Mouse (Mus musculus) stomach, embryonic 15.5 days (tissue): ENCODE measurements around the gene Gclc. TPM values are rescaled to one million over a fixed set of nuclear protein-coding genes. Genes with fewer than 3 reads are reported as not detected.

ENCODE experiments used
- ATAC-seq: fragments of 200-750 bp; cut with Nextera tagmentation; 2 replicates; pipeline ENCODE4 v1.8.0; 2017; ENCODE audit warnings: low read depth, moderate number of reproducible peaks, moderate TSS enrichment; ENCODE audit not compliant: insufficient read depth, low FRiP score
- H3K27ac ChIP-seq: fragments of 300-500 bp; sonication (generic); 2 replicates; pipeline ENCODE4 v1.5.1; 2015; ENCODE audit warnings: mild to moderate bottlenecking, inconsistent platforms
- H3K27me3 ChIP-seq: fragments of 300-500 bp; sonication (generic); replicated peaks from 2 replicates; pipeline ENCODE4 v1.6.1; 2015; ENCODE audit warnings: inconsistent platforms
- H3K36me3 ChIP-seq: fragments of 300-500 bp; sonication (generic); 2 replicates; pipeline ENCODE4 v1.6.1; 2015; ENCODE audit warnings: inconsistent platforms
- H3K4me1 ChIP-seq: fragments of 300-500 bp; sonication (generic); 2 replicates; pipeline ENCODE4 v1.6.1; 2015; ENCODE audit warnings: inconsistent platforms
- H3K4me2 ChIP-seq: fragments of 300-500 bp; sonication (generic); 2 replicates; pipeline ENCODE4 v1.6.1; 2015; ENCODE audit warnings: mild to moderate bottlenecking, inconsistent platforms
- H3K4me3 ChIP-seq: fragments of 300-500 bp; sonication (generic); replicated peaks from 2 replicates; pipeline ENCODE4 v1.5.1; 2015; ENCODE audit warnings: inconsistent platforms
- H3K9ac ChIP-seq: fragments of 300-500 bp; sonication (generic); 2 replicates; pipeline ENCODE4 v1.6.1; 2015; ENCODE audit warnings: inconsistent platforms
- H3K9me3 ChIP-seq: fragments of 300-500 bp; sonication (generic); 2 replicates; pipeline ENCODE4 v1.6.1; 2016; ENCODE audit warnings: inconsistent platforms
- WGBS: fragments of 180-500 bp; shearing (Covaris S2); methylation state at CpG from one replicate; pipeline ENCODE4 v1.1.7; 2015; 5-methylcytosine and 5-hydroxymethylcytosine counted together
- polyA plus RNA-seq: library from polyadenylated mRNA; unstranded; fragments of >200 nt; fragmentation: Nextera tagmentation; extraction: Ambion mirVana; gene quantifications from 2 replicates; pipeline ENCODE4 v1.2.1, GENCODE M21; 2015

Gclc gene
- polyA plus RNA-seq: 15.8 and 17.3 TPM in 2 replicates

GRCm38 (mm10) chr9:77753853-77754727, at the start of gene Gclc:
TSS of gene Gclc (plus strand) at chr9:77754535.
- Histone ChIP-seq H3K27ac (peak within 1 kb of the TSS; percentile 81), H3K4me1 (peaks cover 18% of the 10 kb centered on the region; the same call in 1 of the 2 replicates), H3K36me3 (no peaks in the 10 kb centered on the region), H3K27me3 (no peaks in the 10 kb centered on the region), H3K9ac (peak within 1 kb of the TSS; percentile 74), H3K9me3 (no peaks in the 10 kb centered on the region), H3K4me3 (peak within 1 kb of the TSS; percentile 80), H3K4me2 (peak within 1 kb of the TSS; percentile 80)
- peak; percentile 80 for ATAC-seq
- 8% methylated on average over 49 of the region's 54 CpGs for WGBS

GRCm38 (mm10) chr9:77706515-77706914, 47.8 kb upstream of the Gclc start:
- WGBS: 84% methylated on average over 6 of the region's 6 CpGs

GRCm38 (mm10) chr9:77707433-77708139, 46.7 kb upstream of the Gclc start:
- H3K27ac ChIP-seq: no peak overlapping the region
- H3K36me3 ChIP-seq: no peaks in the 10 kb centered on the region
- 68% methylated on average over 9 of the region's 9 CpGs for WGBS
- ATAC-seq: peak; percentile 66; the same call in 1 of the 2 replicates
- H3K27me3 ChIP-seq: no peaks in the 10 kb centered on the region
- H3K4me2 ChIP-seq: no peak overlapping the region
- H3K4me3 ChIP-seq: no peak overlapping the region
- no peaks in the 10 kb centered on the region for H3K4me1 ChIP-seq
- H3K9ac ChIP-seq: no peak overlapping the region
- no peaks in the 10 kb centered on the region for H3K9me3 ChIP-seq

More at GRCm38 (mm10) chr9:77706515-77706914, 47.8 kb upstream of the Gclc start:
- H3K27me3 ChIP-seq: no peaks in the 10 kb centered on the region
- H3K4me3 ChIP-seq: no peak overlapping the region
- H3K9ac ChIP-seq: no peak overlapping the region
- H3K27ac ChIP-seq: no peak overlapping the region
- H3K4me1 ChIP-seq: no peaks in the 10 kb centered on the region
- no peaks in the 10 kb centered on the region for H3K9me3 ChIP-seq
- ATAC-seq: no peak
- H3K36me3 ChIP-seq: no peaks in the 10 kb centered on the region
- no peak overlapping the region for H3K4me2 ChIP-seq

- no peak for ATAC-seq
- Histone ChIP-seq H3K27ac (no peak overlapping the region), H3K4me2 (no peak overlapping the region), H3K36me3 (no peaks in the 10 kb centered on the region), H3K9me3 (no peaks in the 10 kb centered on the region), H3K4me3 (no peak overlapping the region), H3K9ac (no peak overlapping the region), H3K27me3 (no peaks in the 10 kb centered on the region), H3K4me1 (no peaks in the 10 kb centered on the region)
- WGBS: 68% methylated on average over 5 of the region's 5 CpGs
Observed at GRCm38 (mm10) chr9:77708950-77709349, 45.4 kb upstream of the Gclc start.

GRCm38 (mm10) chr9:77711021-77711569, 43.2 kb upstream of the Gclc start:
- no peaks in the 10 kb centered on the region for H3K27me3 ChIP-seq
- H3K9me3 ChIP-seq: no peaks in the 10 kb centered on the region
- H3K4me1 ChIP-seq: no peaks in the 10 kb centered on the region
- H3K9ac ChIP-seq: no peak overlapping the region
- H3K4me3 ChIP-seq: no peak overlapping the region
- no peak for ATAC-seq
- no peaks in the 10 kb centered on the region for H3K36me3 ChIP-seq
- H3K4me2 ChIP-seq: no peak overlapping the region
- 70% methylated on average over 5 of the region's 5 CpGs for WGBS
- no peak overlapping the region for H3K27ac ChIP-seq

GRCm38 (mm10) chr9:77712816-77713215, 41.5 kb upstream of the Gclc start:
- H3K4me1 ChIP-seq: no peaks in the 10 kb centered on the region
- no peaks in the 10 kb centered on the region for H3K27me3 ChIP-seq
- 61% methylated on average over 3 of the region's 3 CpGs for WGBS
- no peaks in the 10 kb centered on the region for H3K36me3 ChIP-seq
- H3K4me2 ChIP-seq: no peak overlapping the region
- H3K9ac ChIP-seq: no peak overlapping the region
- no peak overlapping the region for H3K4me3 ChIP-seq
- no peak for ATAC-seq
- H3K27ac ChIP-seq: no peak overlapping the region
- H3K9me3 ChIP-seq: no peaks in the 10 kb centered on the region

- H3K4me1 ChIP-seq: no peaks in the 10 kb centered on the region
Observed at GRCm38 (mm10) chr9:77713301-77713700, 41.0 kb upstream of the Gclc start.

GRCm38 (mm10) chr9:77715262-77715661, 39.1 kb upstream of the Gclc start:
- no peak for ATAC-seq
- H3K4me3 ChIP-seq: no peak overlapping the region
- H3K36me3 ChIP-seq: no peaks in the 10 kb centered on the region
- H3K9ac ChIP-seq: no peak overlapping the region
- no peaks in the 10 kb centered on the region for H3K4me1 ChIP-seq
- H3K9me3 ChIP-seq: no peaks in the 10 kb centered on the region
- H3K4me2 ChIP-seq: no peak overlapping the region
- H3K27ac ChIP-seq: no peak overlapping the region
- WGBS: 89% methylated on average over 2 of the region's 2 CpGs
- no peaks in the 10 kb centered on the region for H3K27me3 ChIP-seq

More at GRCm38 (mm10) chr9:77713301-77713700, 41.0 kb upstream of the Gclc start:
- Histone ChIP-seq H3K4me2 (no peak overlapping the region), H3K9me3 (no peaks in the 10 kb centered on the region), H3K27ac (no peak overlapping the region), H3K27me3 (no peaks in the 10 kb centered on the region), H3K4me3 (no peak overlapping the region), H3K36me3 (no peaks in the 10 kb centered on the region), H3K9ac (no peak overlapping the region)
- ATAC-seq: no peak
- WGBS: 69% methylated on average over 5 of the region's 5 CpGs

GRCm38 (mm10) chr9:77716009-77716408, 38.3 kb upstream of the Gclc start:
- H3K4me1 ChIP-seq: no peaks in the 10 kb centered on the region
- no peak overlapping the region for H3K4me2 ChIP-seq
- no peak overlapping the region for H3K4me3 ChIP-seq
- no peak for ATAC-seq
- no peaks in the 10 kb centered on the region for H3K36me3 ChIP-seq
- WGBS: 78% methylated on average over 1 of the region's 1 CpGs
- H3K27ac ChIP-seq: no peak overlapping the region
- H3K9me3 ChIP-seq: no peaks in the 10 kb centered on the region
- no peak overlapping the region for H3K9ac ChIP-seq
- H3K27me3 ChIP-seq: no peaks in the 10 kb centered on the region

GRCm38 (mm10) chr9:77717831-77718435, 36.4 kb upstream of the Gclc start:
- Histone ChIP-seq H3K4me2 (no peak overlapping the region), H3K27me3 (no peaks in the 10 kb centered on the region), H3K9ac (no peak overlapping the region), H3K4me3 (no peak overlapping the region), H3K36me3 (no peaks in the 10 kb centered on the region), H3K4me1 (no peaks in the 10 kb centered on the region), H3K27ac (no peak overlapping the region), H3K9me3 (no peaks in the 10 kb centered on the region)
- no peak for ATAC-seq
- 47% methylated on average over 5 of the region's 5 CpGs for WGBS

GRCm38 (mm10) chr9:77718816-77719411, 35.4 kb upstream of the Gclc start:
- 69% methylated on average over 8 of the region's 8 CpGs for WGBS
- no peak for ATAC-seq
- H3K36me3 ChIP-seq: no peaks in the 10 kb centered on the region
- no peak overlapping the region for H3K27ac ChIP-seq
- no peaks in the 10 kb centered on the region for H3K4me1 ChIP-seq
- no peak overlapping the region for H3K9ac ChIP-seq
- H3K4me2 ChIP-seq: no peak overlapping the region
- no peaks in the 10 kb centered on the region for H3K27me3 ChIP-seq
- no peak overlapping the region for H3K4me3 ChIP-seq
- H3K9me3 ChIP-seq: no peaks in the 10 kb centered on the region
